Mouse (Mus musculus) lung, adult 2 months (tissue): ENCODE results near the gene Ipcef1.

Source experiments
- CTCF ChIP-seq: fragments of 200-500 bp; IDR thresholded peaks from 2 replicates; pipeline ENCODE4 v1.5.1; 2011; ENCODE audit warnings: mild to moderate bottlenecking, low read length, control low read depth; ENCODE audit not compliant: insufficient read depth
- POLR2A ChIP-seq: fragments of 200-500 bp; IDR thresholded peaks from 2 replicates; pipeline ENCODE4 v1.6.1; 2011; ENCODE audit warnings: low read depth, mild to moderate bottlenecking, control low read depth, low read length, borderline replicate concordance; ENCODE audit errors: extremely low read depth

- TF ChIP-seq CTCF = no peak
- TF ChIP-seq POLR2A = no peak
Measured at GRCm38 (mm10) chr10:7035547-7035946, 16.7 kb downstream of the Ipcef1 start.
